Mouse (Mus musculus) thymus, adult 18-20 months (tissue): ENCODE measurements around the gene Ntrk1.

Source experiments
- DNase-seq, 2 experiments: peaks; one replicate each; pipeline ENCODE4 v3.0.0; 2022; ENCODE audit warnings: mixed read lengths in 2 of 2

Ntrk1 gene

GRCm38 (mm10) chr3:87749036-87749435, 45.9 kb downstream of the Ntrk1 start:
- peak in 1 of 2 experiments; percentile 25 for DNase-seq

- DNase-seq: no peak
Observed at GRCm38 (mm10) chr3:87748431-87748830, 46.5 kb downstream of the Ntrk1 start, which contains the start of gene Lrrc71. TSS of gene Lrrc71 (minus strand) at chr3:87748625.

GRCm38 (mm10) chr3:87745036-87745659, 49.8 kb downstream of the Ntrk1 start:
- DNase-seq: no peak

GRCm38 (mm10) chr3:87743927-87744326, 51.0 kb downstream of the Ntrk1 start:
- DNase-seq: no peak

- DNase-seq: peak; percentile 45 to 55
Observed at GRCm38 (mm10) chr3:87742735-87743134, 52.2 kb downstream of the Ntrk1 start.

- no peak for DNase-seq
Observed at GRCm38 (mm10) chr3:87742013-87742412, 52.9 kb downstream of the Ntrk1 start.

GRCm38 (mm10) chr3:87738906-87739305, 56.1 kb downstream of the Ntrk1 start:
- DNase-seq: no peak

- no peak for DNase-seq
Observed at GRCm38 (mm10) chr3:87735335-87735734, 59.6 kb downstream of the Ntrk1 start.

GRCm38 (mm10) chr3:87733984-87734761, 60.8 kb downstream of the Ntrk1 start:
- DNase-seq: no peak

- no peak for DNase-seq
Observed at GRCm38 (mm10) chr3:87733098-87733497, 61.9 kb downstream of the Ntrk1 start.

GRCm38 (mm10) chr3:87728696-87729095, 66.3 kb downstream of the Ntrk1 start:
- DNase-seq: no peak
